Mouse (Mus musculus): ENCODE measurements around the gene Neurod2. TPM values are rescaled to one million over a fixed set of nuclear protein-coding genes. Genes with fewer than 3 reads are reported as not detected.

Neurod2 gene
- polyA plus RNA-seq (2015; fragmentation: Nextera tagmentation; extraction: Ambion mirVana) = 45.4 and 72.1 TPM in 2 replicates

- WGBS = 3% methylated on average over 37 of the region's 38 CpGs
- H3K4me2 ChIP-seq = peak within 1 kb of the TSS; percentile 55
- H3K36me3 ChIP-seq (ENCODE audit: poor library complexity, severe bottlenecking) = no peaks in the 10 kb centered on the region
- H3K27me3 ChIP-seq = peaks cover 99% of the 10 kb centered on the region
- H3K4me3 ChIP-seq = peak within 1 kb of the TSS; percentile 57
- peak within 1 kb of the TSS; percentile 95 for H3K27ac ChIP-seq
- ATAC-seq = peak; percentile 82
- H3K9me3 ChIP-seq (replicated peaks) = no peaks in the 10 kb centered on the region
- H3K4me1 ChIP-seq = peaks cover 40% of the 10 kb centered on the region
- peak within 1 kb of the TSS; percentile 84 for H3K9ac ChIP-seq
Measured at GRCm38 (mm10) chr11:98329081-98329959, at the start of gene Neurod2. TSS of gene Neurod2 (minus strand) at chr11:98329648.

- H3K4me1 ChIP-seq = 0 out of 2 replicates have a peak, but pooled peaks cover 3% of the 10 kb centered on the region
- H3K9ac ChIP-seq = no peak overlapping the region
- peaks cover 70% of the 10 kb centered on the region for H3K36me3 ChIP-seq (ENCODE audit: poor library complexity, severe bottlenecking)
- no peaks in the 10 kb centered on the region for H3K9me3 ChIP-seq (replicated peaks)
- no peak overlapping the region for H3K4me2 ChIP-seq
- no peaks in the 10 kb centered on the region for H3K27me3 ChIP-seq
- H3K27ac ChIP-seq = no peak overlapping the region
- no peak for ATAC-seq
- WGBS = 84% methylated on average over 11 of the region's 11 CpGs
- no peak overlapping the region for H3K4me3 ChIP-seq
Measured at GRCm38 (mm10) chr11:98377787-98378186, 48.3 kb upstream of the Neurod2 start.

DNA sequence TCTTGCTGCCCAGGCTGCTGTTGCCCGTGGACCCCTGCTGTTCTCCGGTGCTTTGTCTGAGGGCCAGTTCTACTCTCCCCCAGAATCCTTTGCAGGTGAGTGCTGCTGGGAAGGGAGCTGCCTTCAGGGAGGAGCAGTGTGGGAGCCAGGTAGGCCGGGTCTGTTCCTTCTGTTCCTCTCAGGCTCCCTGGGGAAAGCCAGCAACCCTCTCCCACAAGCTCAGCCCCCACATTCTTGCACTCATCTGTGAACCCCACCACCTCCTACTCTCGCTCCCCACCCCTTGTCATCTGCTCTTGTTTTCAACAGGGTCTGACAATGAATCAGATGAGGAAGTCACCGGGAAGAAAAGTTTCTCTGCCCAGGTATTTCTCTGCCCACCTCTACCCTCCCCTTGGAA lies 47.3 kb upstream of the Neurod2 start:
- no peaks in the 10 kb centered on the region for H3K9me3 ChIP-seq (replicated peaks)
- H3K27ac ChIP-seq = no peak overlapping the region
- H3K4me1 ChIP-seq = peaks cover 10% of the 10 kb centered on the region
- no peak overlapping the region for H3K4me2 ChIP-seq
- no peak overlapping the region for H3K9ac ChIP-seq
- H3K4me3 ChIP-seq = no peak overlapping the region
- peaks cover 70% of the 10 kb centered on the region for H3K36me3 ChIP-seq (ENCODE audit: poor library complexity, severe bottlenecking)
- WGBS = 67% methylated on average over 5 of the region's 5 CpGs
- H3K27me3 ChIP-seq = no peaks in the 10 kb centered on the region
- no peak for ATAC-seq

- peaks cover 51% of the 10 kb centered on the region for H3K36me3 ChIP-seq (ENCODE audit: poor library complexity, severe bottlenecking)
- H3K4me1 ChIP-seq = peaks cover 22% of the 10 kb centered on the region
- H3K9me3 ChIP-seq (replicated peaks) = no peaks in the 10 kb centered on the region
- H3K4me3 ChIP-seq = no peak overlapping the region
- 79% methylated on average over 8 of the region's 8 CpGs for WGBS
- no peak overlapping the region for H3K9ac ChIP-seq
- no peak for ATAC-seq
- H3K4me2 ChIP-seq = no peak overlapping the region
- H3K27me3 ChIP-seq = no peaks in the 10 kb centered on the region
- no peak overlapping the region for H3K27ac ChIP-seq
Measured at GRCm38 (mm10) chr11:98374266-98374665, 44.8 kb upstream of the Neurod2 start.

GRCm38 (mm10) chr11:98373244-98373643 lies 43.8 kb upstream of the Neurod2 start:
- H3K27ac ChIP-seq = no peak overlapping the region
- no peak overlapping the region for H3K4me2 ChIP-seq
- no peak for ATAC-seq

DNA sequence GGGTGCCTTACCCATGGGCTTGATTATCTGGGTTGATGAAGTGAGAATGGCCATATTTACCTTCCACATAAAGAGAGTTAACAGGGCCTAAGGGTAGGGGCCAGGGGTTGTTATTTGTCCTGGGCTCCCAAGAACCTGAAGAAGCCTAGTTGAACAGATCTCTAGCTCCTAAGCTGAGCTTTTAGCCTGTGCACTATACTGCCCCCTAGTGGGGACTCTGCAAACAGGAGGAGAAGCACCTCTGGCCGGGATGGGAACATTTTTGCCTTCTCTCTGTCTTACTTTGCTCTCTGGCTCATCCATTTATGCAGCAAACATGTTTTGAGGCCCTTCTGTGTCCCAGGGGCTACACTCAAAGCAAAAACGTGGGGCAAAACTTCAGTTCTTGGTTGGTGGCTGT lies 43.0 kb upstream of the Neurod2 start:
- Histone ChIP-seq H3K4me1 (peaks cover 22% of the 10 kb centered on the region), H3K27ac (peak overlapping the region; percentile 72), H3K4me3 (0 out of 2 replicates have a peak overlapping the region, but pooled peaks have one; percentile 6), H3K9me3 (replicated peaks) (no peaks in the 10 kb centered on the region), H3K36me3 (ENCODE audit: poor library complexity, severe bottlenecking) (peaks cover 36% of the 10 kb centered on the region), H3K9ac (0 out of 2 replicates have a peak overlapping the region, but pooled peaks have one; percentile 51), H3K4me2 (peak overlapping the region; percentile 45), H3K27me3 (no peaks in the 10 kb centered on the region)
- 9% methylated on average over 2 of the region's 2 CpGs for WGBS
- no peak for ATAC-seq

More at GRCm38 (mm10) chr11:98373244-98373643, 43.8 kb upstream of the Neurod2 start:
- Histone ChIP-seq H3K4me3 (no peak overlapping the region), H3K9ac (no peak overlapping the region; the same call in 1 of the 2 replicates), H3K4me1 (peaks cover 22% of the 10 kb centered on the region), H3K36me3 (ENCODE audit: poor library complexity, severe bottlenecking) (peaks cover 41% of the 10 kb centered on the region), H3K9me3 (replicated peaks) (no peaks in the 10 kb centered on the region), H3K27me3 (no peaks in the 10 kb centered on the region)
- WGBS = 87% methylated on average over 6 of the region's 6 CpGs

GRCm38 (mm10) chr11:98371556-98372240 lies 42.2 kb upstream of the Neurod2 start:
- Histone ChIP-seq H3K4me2 (peak overlapping the region; percentile 45), H3K9ac (peak overlapping the region; percentile 51), H3K36me3 (ENCODE audit: poor library complexity, severe bottlenecking) (peaks cover 29% of the 10 kb centered on the region), H3K27ac (peak overlapping the region; percentile 72), H3K4me3 (peak overlapping the region; percentile 6; the same call in 1 of the 2 replicates), H3K27me3 (no peaks in the 10 kb centered on the region), H3K4me1 (peaks cover 22% of the 10 kb centered on the region), H3K9me3 (replicated peaks) (no peaks in the 10 kb centered on the region)
- peak; percentile 84 for ATAC-seq
- 23% methylated on average over 8 of the region's 10 CpGs for WGBS

- Histone ChIP-seq H3K9ac (no peak overlapping the region), H3K4me3 (no peak overlapping the region), H3K36me3 (ENCODE audit: poor library complexity, severe bottlenecking) (peaks cover 17% of the 10 kb centered on the region), H3K9me3 (replicated peaks) (no peaks in the 10 kb centered on the region), H3K4me2 (no peak overlapping the region), H3K27me3 (no peaks in the 10 kb centered on the region), H3K4me1 (peaks cover 22% of the 10 kb centered on the region), H3K27ac (no peak overlapping the region)
- ATAC-seq = no peak
- WGBS = 95% methylated on average over 2 of the region's 2 CpGs
Measured at GRCm38 (mm10) chr11:98370588-98370987, 41.1 kb upstream of the Neurod2 start.

DNA sequence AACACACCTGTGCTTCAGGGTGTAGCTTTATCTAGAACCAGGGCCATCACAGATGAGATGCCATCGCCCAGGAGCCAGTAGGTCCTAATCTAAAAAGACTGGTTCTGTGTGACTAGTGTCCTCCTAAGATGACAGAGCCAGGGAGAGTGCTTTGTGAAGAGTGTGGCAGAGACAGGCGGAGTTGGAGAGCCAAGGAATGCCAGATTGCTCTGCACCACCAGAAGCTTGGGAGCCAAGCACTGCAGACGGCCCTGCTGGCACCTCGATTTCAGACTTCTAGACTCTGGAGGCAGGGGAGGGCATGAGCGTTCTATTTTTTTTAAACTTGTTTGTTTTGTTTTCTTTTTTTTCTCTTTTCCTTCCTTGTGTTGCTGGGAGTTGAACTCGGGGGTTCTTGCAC lies 39.9 kb upstream of the Neurod2 start:
- 79% methylated on average over 6 of the region's 6 CpGs for WGBS
- Histone ChIP-seq H3K36me3 (ENCODE audit: poor library complexity, severe bottlenecking) (peaks cover 7% of the 10 kb centered on the region; the same call in 1 of the 2 replicates), H3K27me3 (no peaks in the 10 kb centered on the region), H3K9ac (no peak overlapping the region), H3K4me1 (peaks cover 22% of the 10 kb centered on the region), H3K4me2 (no peak overlapping the region), H3K4me3 (no peak overlapping the region), H3K27ac (no peak overlapping the region; the same call in 1 of the 2 replicates), H3K9me3 (replicated peaks) (no peaks in the 10 kb centered on the region)
- ATAC-seq = peak; percentile 48; the same call in 1 of the 2 replicates

DNA sequence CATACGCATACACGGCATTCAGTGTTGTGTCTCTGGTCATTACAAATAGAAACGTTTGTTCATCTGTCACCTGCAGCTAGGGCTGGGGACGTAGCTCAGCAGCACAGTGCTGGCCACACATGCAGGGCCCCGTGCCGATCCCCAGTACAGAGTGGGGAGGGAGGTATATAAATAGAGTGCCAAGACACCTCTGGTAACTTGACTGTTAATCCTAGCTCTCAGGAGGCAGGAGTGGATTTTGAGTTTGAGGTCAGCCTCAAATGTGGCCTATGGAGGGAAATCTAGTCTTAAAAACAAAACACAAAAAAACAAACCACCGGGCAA lies 38.4 kb upstream of the Neurod2 start:
- Histone ChIP-seq H3K27ac (no peak overlapping the region), H3K9me3 (replicated peaks) (no peaks in the 10 kb centered on the region), H3K4me2 (no peak overlapping the region), H3K27me3 (no peaks in the 10 kb centered on the region), H3K9ac (no peak overlapping the region), H3K36me3 (ENCODE audit: poor library complexity, severe bottlenecking) (peaks cover 7% of the 10 kb centered on the region; the same call in 1 of the 2 replicates), H3K4me3 (no peak overlapping the region), H3K4me1 (peaks cover 19% of the 10 kb centered on the region)
- 89% methylated on average over 7 of the region's 7 CpGs for WGBS
- ATAC-seq = no peak

DNA sequence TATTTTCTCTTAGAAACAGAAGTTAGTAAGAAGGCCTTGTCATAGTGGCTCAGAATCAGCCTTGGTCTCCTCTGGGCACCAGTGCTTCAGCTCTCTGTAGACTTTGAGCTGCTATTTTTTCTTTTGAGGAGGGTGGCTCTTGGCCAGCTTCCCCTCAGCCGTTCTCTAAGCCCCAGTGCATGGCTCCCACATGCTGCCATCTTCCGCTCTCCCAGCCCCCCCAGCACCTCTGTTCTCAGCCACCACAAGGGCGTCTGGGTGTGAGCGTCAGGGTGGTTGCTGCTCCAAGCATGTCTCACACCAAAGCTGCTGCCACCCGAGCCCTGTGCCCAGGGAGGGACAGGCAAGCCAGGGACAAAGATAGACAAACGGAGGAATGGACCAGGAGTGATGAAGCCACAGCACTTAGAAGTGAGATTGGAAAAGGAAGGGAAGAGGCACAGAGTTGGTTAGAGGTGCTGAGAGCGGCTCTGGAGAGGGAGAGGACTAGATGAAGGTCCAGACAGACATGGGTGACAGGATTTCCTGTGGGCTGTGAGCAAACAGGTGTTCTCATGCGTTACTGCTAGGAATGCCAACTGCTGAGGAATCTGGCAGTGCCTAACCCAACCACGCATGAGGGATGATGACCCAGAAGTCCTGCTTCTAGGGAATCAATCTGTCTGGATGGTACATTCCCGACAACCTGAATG lies 37.9 kb upstream of the Neurod2 start:
- Histone ChIP-seq H3K4me3 (no peak overlapping the region), H3K9me3 (replicated peaks) (no peaks in the 10 kb centered on the region), H3K27me3 (no peaks in the 10 kb centered on the region), H3K36me3 (ENCODE audit: poor library complexity, severe bottlenecking) (peaks cover 7% of the 10 kb centered on the region; the same call in 1 of the 2 replicates), H3K4me2 (no peak overlapping the region), H3K9ac (no peak overlapping the region), H3K27ac (0 out of 2 replicates have a peak overlapping the region, but pooled peaks have one; percentile 27), H3K4me1 (peaks cover 18% of the 10 kb centered on the region)
- ATAC-seq = no peak
- 84% methylated on average over 10 of the region's 10 CpGs for WGBS
